Mouse (Mus musculus): ENCODE results near the gene Olfr99. TPM values are rescaled to one million over a fixed set of nuclear protein-coding genes. Genes with fewer than 3 reads are reported as not detected.
A peak's percentile ranks its signal among the peaks of the same experiment; 100 is the strongest.
"Not testable (repeated sequence)": the region's sequence is repeated elsewhere in the genome, so short reads cannot be mapped to it uniquely, and the experiment has no call there.

Olfr99 gene
- polyA plus RNA-seq, 1 experiment from 2014 or later: not detected

GRCm38 (mm10) chr17:37249460-37249859, 33.8 kb downstream of the Olfr99 start:
- no peaks in the 10 kb centered on the region for H3K36me3 ChIP-seq (ENCODE audit: control insufficient read depth, insufficient read depth, low read length)
- no peak for ATAC-seq (ENCODE audit: low FRiP score, low TSS enrichment)
- H3K27me3 ChIP-seq (ENCODE audit: control insufficient read depth, insufficient read depth, low read length): no peaks in the 10 kb centered on the region
- DNase-seq (ENCODE audit: low spot score): no peak
- no peak overlapping the region for H3K4me3 ChIP-seq (ENCODE audit: low read depth, low read length)
- H3K4me2 ChIP-seq (replicated peaks; ENCODE audit: low read depth): no peak overlapping the region
- TF ChIP-seq CTCF (IDR thresholded peaks at IDR 0.05; ENCODE audit: low read depth): no peak
- no peak for TF ChIP-seq EP300 (optimal IDR thresholded peaks at IDR 0.05)
- no peak overlapping the region for H3K9ac ChIP-seq (ENCODE audit: low read length)
- no peak overlapping the region for H3K27ac ChIP-seq (replicated peaks)
- no peaks in the 10 kb centered on the region for H3K9me3 ChIP-seq (ENCODE audit: control insufficient read depth, low read length)
- H3K4me1 ChIP-seq (replicated peaks; ENCODE audit: control insufficient read depth, insufficient read depth): no peaks in the 10 kb centered on the region

- peak; percentile 29 for DNase-seq (ENCODE audit: low spot score)
- Histone ChIP-seq H3K4me2 (replicated peaks; ENCODE audit: low read depth) (no peak overlapping the region), H3K9ac (ENCODE audit: low read length) (no peak overlapping the region), H3K27ac (replicated peaks) (no peak overlapping the region), H3K36me3 (ENCODE audit: control insufficient read depth, insufficient read depth, low read length) (no peaks in the 10 kb centered on the region), H3K4me3 (ENCODE audit: low read depth, low read length) (no peak overlapping the region), H3K4me1 (replicated peaks; ENCODE audit: control insufficient read depth, insufficient read depth) (no peaks in the 10 kb centered on the region), H3K27me3 (ENCODE audit: control insufficient read depth, insufficient read depth, low read length) (no peaks in the 10 kb centered on the region), H3K9me3 (ENCODE audit: control insufficient read depth, low read length) (no peaks in the 10 kb centered on the region)
- ATAC-seq (ENCODE audit: low FRiP score, low TSS enrichment): peak; percentile 60; the same call in 1 of the 2 replicates
- TF ChIP-seq CTCF (IDR thresholded peaks at IDR 0.05; ENCODE audit: low read depth) (peak; percentile 20; the same call in 1 of the 2 replicates), EP300 (optimal IDR thresholded peaks at IDR 0.05) (no peak)
- 30% methylated on average over 5 of the region's 5 CpGs for WGBS
Observed at GRCm38 (mm10) chr17:37246715-37247114, 36.5 kb downstream of the Olfr99 start.

- no peaks in the 10 kb centered on the region for H3K4me1 ChIP-seq (replicated peaks; ENCODE audit: control insufficient read depth, insufficient read depth)
- no peaks in the 10 kb centered on the region for H3K27me3 ChIP-seq (ENCODE audit: control insufficient read depth, insufficient read depth, low read length)
- peak; percentile 15 for DNase-seq (ENCODE audit: low spot score)
- TF ChIP-seq EP300 (optimal IDR thresholded peaks at IDR 0.05): no peak
- TF ChIP-seq CTCF (IDR thresholded peaks at IDR 0.05; ENCODE audit: low read depth): no peak
- peak; percentile 69; the same call in 1 of the 2 replicates for ATAC-seq (ENCODE audit: low FRiP score, low TSS enrichment)
- WGBS: 8% methylated on average over 3 of the region's 3 CpGs
- no peak overlapping the region for H3K4me2 ChIP-seq (replicated peaks; ENCODE audit: low read depth)
- H3K4me3 ChIP-seq (ENCODE audit: low read depth, low read length): no peak overlapping the region
- H3K36me3 ChIP-seq (ENCODE audit: control insufficient read depth, insufficient read depth, low read length): no peaks in the 10 kb centered on the region
- H3K27ac ChIP-seq (replicated peaks): no peak overlapping the region
- no peak overlapping the region for H3K9ac ChIP-seq (ENCODE audit: low read length)
- no peaks in the 10 kb centered on the region for H3K9me3 ChIP-seq (ENCODE audit: control insufficient read depth, low read length)
Observed at GRCm38 (mm10) chr17:37242198-37242597, 41.1 kb downstream of the Olfr99 start.

GRCm38 (mm10) chr17:37237230-37237629, 46.0 kb downstream of the Olfr99 start, which contains the start of gene Olfr97:
Gene Olfr97, minus strand, starts transcription at chr17:37237330.
- H3K27me3 ChIP-seq (ENCODE audit: control insufficient read depth, insufficient read depth, low read length); H3K4me3 ChIP-seq (ENCODE audit: low read depth, low read length); DNase-seq (ENCODE audit: low spot score); ATAC-seq (ENCODE audit: low FRiP score, low TSS enrichment); H3K4me2 ChIP-seq (replicated peaks; ENCODE audit: low read depth); H3K4me1 ChIP-seq (replicated peaks; ENCODE audit: control insufficient read depth, insufficient read depth); H3K9ac ChIP-seq (ENCODE audit: low read length); H3K36me3 ChIP-seq (ENCODE audit: control insufficient read depth, insufficient read depth, low read length); H3K27ac ChIP-seq (replicated peaks); H3K9me3 ChIP-seq (ENCODE audit: control insufficient read depth, low read length): not testable (repeated sequence)
- WGBS: 86% methylated on average over 2 of the region's 2 CpGs

Other genes starting within 250 kb of the Olfr99 start
- gene Gabbr1, start 237.5 kb downstream of the Olfr99 start, polyA plus RNA-seq (2015; fragmentation: Nextera tagmentation; extraction: Ambion mirVana): 3.8 and 4.3 TPM in 2 replicates
- not detected in 2 replicates for gene Olfr90, start 195.0 kb downstream of the Olfr99 start, polyA plus RNA-seq (2015; fragmentation: Nextera tagmentation; extraction: Ambion mirVana)
- not detected in 2 replicates for gene Olfr91, start 185.2 kb downstream of the Olfr99 start, polyA plus RNA-seq (2015; fragmentation: Nextera tagmentation; extraction: Ambion mirVana)
- gene Olfr92, start 163.4 kb downstream of the Olfr99 start, polyA plus RNA-seq (2015; fragmentation: Nextera tagmentation; extraction: Ambion mirVana): not detected in 2 replicates
- not detected in 2 replicates for gene Olfr93, start 122.0 kb downstream of the Olfr99 start, polyA plus RNA-seq (2015; fragmentation: Nextera tagmentation; extraction: Ambion mirVana)
- 0.15 and 0.27 TPM in 2 replicates for gene Ubd, start 89.6 kb downstream of the Olfr99 start, polyA plus RNA-seq (2015; fragmentation: Nextera tagmentation; extraction: Ambion mirVana)
- gene Olfr94, start 82.5 kb downstream of the Olfr99 start, polyA plus RNA-seq (2015; fragmentation: Nextera tagmentation; extraction: Ambion mirVana): 0.16 and 0.19 TPM in 2 replicates
- not detected in 2 replicates for gene Olfr95, start 70.3 kb downstream of the Olfr99 start, polyA plus RNA-seq (2015; fragmentation: Nextera tagmentation; extraction: Ambion mirVana)
- not detected in 2 replicates for gene Olfr96, start 63.3 kb downstream of the Olfr99 start, polyA plus RNA-seq (2015; fragmentation: Nextera tagmentation; extraction: Ambion mirVana)
- not detected in 2 replicates for gene Olfr97, start 46.1 kb downstream of the Olfr99 start, polyA plus RNA-seq (2015; fragmentation: Nextera tagmentation; extraction: Ambion mirVana)
- not detected in 2 replicates for gene Olfr98, start 19.7 kb downstream of the Olfr99 start, polyA plus RNA-seq (2015; fragmentation: Nextera tagmentation; extraction: Ambion mirVana)
- gene H2-M3, start 13.2 kb downstream of the Olfr99 start, polyA plus RNA-seq (2015; fragmentation: Nextera tagmentation; extraction: Ambion mirVana): 4.2 and 4.3 TPM in 2 replicates
- gene Olfr101, start 20.9 kb upstream of the Olfr99 start, polyA plus RNA-seq (2015; fragmentation: Nextera tagmentation; extraction: Ambion mirVana): not detected in 2 replicates
- gene Olfr102, start 33.6 kb upstream of the Olfr99 start, polyA plus RNA-seq (2015; fragmentation: Nextera tagmentation; extraction: Ambion mirVana): not detected in 2 replicates
- not detected in 2 replicates for gene Olfr103, start 56.2 kb upstream of the Olfr99 start, polyA plus RNA-seq (2015; fragmentation: Nextera tagmentation; extraction: Ambion mirVana)
- gene Olfr104-ps, start 76.1 kb upstream of the Olfr99 start, polyA plus RNA-seq (2015; fragmentation: Nextera tagmentation; extraction: Ambion mirVana): not detected in 2 replicates
- gene Olfr105-ps, start 95.6 kb upstream of the Olfr99 start, polyA plus RNA-seq (2015; fragmentation: Nextera tagmentation; extraction: Ambion mirVana): not detected in 2 replicates
- not detected in 2 replicates for gene Olfr106-ps, start 106.9 kb upstream of the Olfr99 start, polyA plus RNA-seq (2015; fragmentation: Nextera tagmentation; extraction: Ambion mirVana)
- gene Olfr107, start 115.8 kb upstream of the Olfr99 start, polyA plus RNA-seq (2015; fragmentation: Nextera tagmentation; extraction: Ambion mirVana): not detected in 2 replicates
- not detected in 2 replicates for gene Olfr108, start 162.0 kb upstream of the Olfr99 start, polyA plus RNA-seq (2015; fragmentation: Nextera tagmentation; extraction: Ambion mirVana)
- 0.02 TPM in 1 of 2 replicates, not detected in the other for gene Olfr109, start 175.5 kb upstream of the Olfr99 start, polyA plus RNA-seq (2015; fragmentation: Nextera tagmentation; extraction: Ambion mirVana)
- gene H2-M2, start 200.1 kb upstream of the Olfr99 start, polyA plus RNA-seq (2015; fragmentation: Nextera tagmentation; extraction: Ambion mirVana): not detected in 2 replicates
- gene Olfr110, start 209.0 kb upstream of the Olfr99 start, polyA plus RNA-seq (2015; fragmentation: Nextera tagmentation; extraction: Ambion mirVana): not detected in 2 replicates
- not detected in 2 replicates for gene Olfr111, start 224.6 kb upstream of the Olfr99 start, polyA plus RNA-seq (2015; fragmentation: Nextera tagmentation; extraction: Ambion mirVana)